Mouse (Mus musculus) testis, adult 2 months (tissue): ENCODE data around the gene Dbx1. TPM values are rescaled to one million over a fixed set of nuclear protein-coding genes. Genes with fewer than 3 reads are reported as not detected.
A peak's percentile ranks its signal among the peaks of the same experiment; 100 is the strongest.

Experiments used
- H3K27ac ChIP-seq: fragments of 200-500 bp; 2 replicates; pipeline ENCODE4 v1.5.1; 2012; ENCODE audit warnings: low read depth, low read length; ENCODE audit not compliant: control insufficient read depth, insufficient read depth
- H3K27me3 ChIP-seq: fragments of 200-500 bp; 2 replicates; pipeline ENCODE4 v1.6.1; 2012; ENCODE audit warnings: mild to moderate bottlenecking, low read length, moderate library complexity; ENCODE audit not compliant: control insufficient read depth, insufficient read depth
- H3K36me3 ChIP-seq: fragments of 200-500 bp; 2 replicates; pipeline ENCODE4 v1.6.1; 2012; ENCODE audit warnings: mild to moderate bottlenecking, low read length; ENCODE audit not compliant: control insufficient read depth, insufficient read depth
- H3K4me1 ChIP-seq: fragments of 200-500 bp; 2 replicates; pipeline ENCODE4 v1.6.1; 2012; ENCODE audit warnings: low read length; ENCODE audit not compliant: control insufficient read depth, insufficient read depth
- H3K4me3 ChIP-seq: fragments of 200-500 bp; 2 replicates; pipeline ENCODE4 v1.5.1; 2012; ENCODE audit warnings: low read depth, mild to moderate bottlenecking, low read length, moderate library complexity, mixed read lengths; ENCODE audit not compliant: control insufficient read depth
- CTCF ChIP-seq: fragments of 200-500 bp; IDR thresholded peaks from 2 replicates; pipeline ENCODE4 v1.5.1; 2012; ENCODE audit warnings: low read depth, mild to moderate bottlenecking, inconsistent platforms, low read length, moderate library complexity; ENCODE audit not compliant: control insufficient read depth, insufficient read depth, insufficient replicate concordance
- POLR2A ChIP-seq: fragments of 200-500 bp; IDR thresholded peaks from 2 replicates; pipeline ENCODE4 v1.6.1; 2012; ENCODE audit warnings: low read depth, mild to moderate bottlenecking, inconsistent platforms, low read length, moderate library complexity; ENCODE audit not compliant: control insufficient read depth
- polyA plus RNA-seq: library from polyadenylated mRNA; depleted of rRNA; stranded (reverse); fragments of >200 nt; gene quantifications from 2 replicates; pipeline ENCODE4 v1.2.3, GENCODE M21; 2012

The Dbx1 gene
- polyA plus RNA-seq, 1 experiment, result not detected

GRCm38 (mm10) chr7:49620160-49620559, 16.5 kb downstream of the Dbx1 start:
- H3K4me1 ChIP-seq, result peaks cover 3% of the 10 kb centered on the region
- no peaks in the 10 kb centered on the region for H3K27me3 ChIP-seq
- H3K27ac ChIP-seq, result no peak overlapping the region
- H3K36me3 ChIP-seq, result no peaks in the 10 kb centered on the region
- no peak for TF ChIP-seq POLR2A
- no peak; the same call in 1 of the 2 replicates for TF ChIP-seq CTCF
- H3K4me3 ChIP-seq, result no peak overlapping the region

DNA sequence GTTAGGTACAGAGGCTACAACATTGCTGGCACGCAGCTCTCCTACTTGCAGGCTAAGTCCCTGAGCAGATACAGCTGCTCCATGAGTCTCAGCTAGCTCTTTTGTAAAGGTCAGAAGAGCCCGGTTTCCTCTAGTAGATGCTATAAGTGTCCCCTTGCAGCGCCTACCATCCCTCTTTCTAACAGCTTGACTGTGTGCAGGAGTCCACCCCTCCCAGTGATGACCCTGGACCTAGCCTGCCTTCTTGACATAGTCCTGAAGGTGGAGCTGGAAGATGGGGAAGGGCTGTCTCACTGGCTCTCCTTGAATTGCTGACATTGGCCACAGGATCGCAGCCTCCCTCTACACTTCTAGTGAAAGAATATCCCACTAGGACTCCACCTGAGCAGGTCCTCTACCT, 19.6 kb downstream of the Dbx1 start:
- no peaks in the 10 kb centered on the region for H3K36me3 ChIP-seq
- TF ChIP-seq POLR2A (no peak), CTCF (no peak)
- no peak overlapping the region for H3K27ac ChIP-seq
- H3K4me3 ChIP-seq, result no peak overlapping the region
- H3K27me3 ChIP-seq, result no peaks in the 10 kb centered on the region
- peaks cover 3% of the 10 kb centered on the region for H3K4me1 ChIP-seq

DNA sequence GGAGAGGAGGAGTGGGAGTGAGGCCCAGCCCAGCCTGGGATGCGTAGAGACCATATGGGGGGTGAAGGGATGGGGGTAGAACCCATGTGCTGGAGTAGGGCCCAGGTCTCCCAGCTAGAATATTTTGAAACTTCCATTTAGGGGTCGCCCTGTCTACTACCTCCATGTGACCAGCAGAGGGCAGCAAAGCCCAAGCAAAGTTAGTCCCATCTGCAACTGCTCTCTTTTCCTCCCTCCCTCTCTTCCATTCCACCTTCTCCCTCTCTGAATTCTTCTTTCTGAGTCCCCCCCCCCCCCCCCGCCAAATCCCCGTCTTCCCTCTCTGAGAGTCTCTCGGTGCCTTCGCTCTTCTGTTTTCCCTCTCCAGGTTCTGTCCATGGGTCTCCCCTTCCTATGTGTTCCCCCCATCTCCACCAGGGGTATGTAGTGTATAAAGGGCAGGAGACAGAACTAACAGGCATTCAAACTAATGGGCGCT, 20.4 kb downstream of the Dbx1 start:
- TF ChIP-seq CTCF, result peak; percentile 76; the same call in 1 of the 2 replicates
- TF ChIP-seq POLR2A, result no peak
- no peaks in the 10 kb centered on the region for H3K27me3 ChIP-seq
- no peak overlapping the region for H3K4me3 ChIP-seq
- no peaks in the 10 kb centered on the region for H3K36me3 ChIP-seq
- H3K27ac ChIP-seq, result no peak overlapping the region
- H3K4me1 ChIP-seq, result peaks cover 3% of the 10 kb centered on the region

- TF ChIP-seq POLR2A, result no peak
- TF ChIP-seq CTCF, result no peak
- no peak overlapping the region for H3K4me3 ChIP-seq
- no peaks in the 10 kb centered on the region for H3K27me3 ChIP-seq
- H3K4me1 ChIP-seq, result no peaks in the 10 kb centered on the region; the same call in 1 of the 2 replicates
- no peaks in the 10 kb centered on the region for H3K36me3 ChIP-seq
- H3K27ac ChIP-seq, result no peak overlapping the region
Observed at GRCm38 (mm10) chr7:49604965-49605795, 31.5 kb downstream of the Dbx1 start.

DNA sequence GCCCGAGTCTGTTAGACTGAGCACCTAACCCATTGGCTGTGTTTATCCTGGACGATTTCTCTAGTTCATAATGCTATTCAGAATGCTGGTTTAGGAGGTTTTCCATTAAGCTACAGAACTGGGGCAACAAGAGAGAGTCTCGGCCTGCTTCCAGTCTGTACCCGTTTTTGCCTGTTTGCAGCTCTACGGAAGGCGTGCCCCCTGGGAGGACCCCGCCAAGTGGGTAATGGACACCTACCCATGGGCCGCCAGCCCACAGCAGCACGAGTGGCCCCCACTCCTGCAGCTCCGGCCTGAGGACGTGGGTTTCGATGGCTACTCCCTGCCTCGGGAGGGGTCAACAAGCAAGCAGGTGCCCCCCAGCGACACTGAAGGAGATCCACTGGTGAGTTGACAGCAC, 32.4 kb downstream of the Dbx1 start:
- no peaks in the 10 kb centered on the region for H3K36me3 ChIP-seq
- H3K27ac ChIP-seq, result no peak overlapping the region
- no peak for TF ChIP-seq CTCF
- no peak for TF ChIP-seq POLR2A
- no peaks in the 10 kb centered on the region; the same call in 1 of the 2 replicates for H3K4me1 ChIP-seq
- H3K27me3 ChIP-seq, result no peaks in the 10 kb centered on the region
- H3K4me3 ChIP-seq, result no peak overlapping the region

DNA sequence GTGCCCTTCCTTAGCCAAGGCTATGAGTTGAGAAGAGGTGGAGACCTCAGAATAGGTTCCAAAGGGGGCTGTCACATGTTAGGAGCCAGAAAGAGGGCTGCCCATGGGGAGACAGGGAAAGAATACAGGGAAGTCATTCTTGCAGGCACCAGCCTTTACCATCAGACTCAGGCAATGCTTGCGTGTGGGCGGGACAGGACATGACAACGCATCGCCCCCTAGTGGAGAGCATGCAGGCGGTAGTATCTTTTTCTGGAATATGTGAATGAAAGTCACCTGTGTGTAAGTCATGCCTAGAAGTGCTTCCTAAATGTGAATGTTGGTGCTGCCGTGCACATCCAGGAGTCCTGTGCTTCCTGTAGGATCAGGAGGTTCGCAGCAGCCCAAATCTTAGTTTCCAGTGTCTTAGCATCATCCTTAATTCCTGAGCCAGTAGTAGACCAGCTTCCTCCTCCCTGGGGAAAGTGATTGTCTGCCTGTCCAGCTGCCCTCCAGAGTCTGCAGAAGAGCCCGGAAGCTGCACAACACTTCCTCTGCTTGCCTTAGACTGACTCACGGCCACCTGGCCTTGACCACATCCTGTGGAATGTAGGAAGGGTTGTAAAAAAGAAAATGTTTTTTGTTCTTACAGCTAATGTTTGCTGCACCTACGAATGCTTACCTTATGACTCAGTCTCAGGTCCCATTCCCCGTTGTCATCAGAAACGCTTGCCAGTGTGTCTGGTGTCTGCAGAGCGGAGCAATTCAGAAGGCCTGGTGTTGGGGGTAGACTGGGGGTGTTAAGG, 35.3 kb downstream of the Dbx1 start:
- Histone ChIP-seq H3K4me3 (no peak overlapping the region), H3K27me3 (no peaks in the 10 kb centered on the region), H3K4me1 (no peaks in the 10 kb centered on the region; the same call in 1 of the 2 replicates), H3K36me3 (no peaks in the 10 kb centered on the region), H3K27ac (no peak overlapping the region)
- TF ChIP-seq POLR2A (no peak), CTCF (peak; percentile 81; the same call in 1 of the 2 replicates)

- Histone ChIP-seq H3K27ac (no peak overlapping the region), H3K36me3 (no peaks in the 10 kb centered on the region)
- TF ChIP-seq CTCF (no peak), POLR2A (no peak)
Observed at GRCm38 (mm10) chr7:49599950-49600349, 36.7 kb downstream of the Dbx1 start.

More at GRCm38 (mm10) chr7:49599950-49600349, 36.7 kb downstream of the Dbx1 start:
- H3K4me1 ChIP-seq, result no peaks in the 10 kb centered on the region; the same call in 1 of the 2 replicates
- H3K4me3 ChIP-seq, result no peak overlapping the region
- H3K27me3 ChIP-seq, result no peaks in the 10 kb centered on the region
